Mouse (Mus musculus) activated CD4-positive, CD25-positive, alpha-beta regulatory T cell, adult 4 months (primary cell): ENCODE measurements around the gene Man1a2. TPM values are rescaled to one million over a fixed set of nuclear protein-coding genes. Genes with fewer than 3 reads are reported as not detected.

Experiments
- polyA plus RNA-seq, 2 experiments: library from polyadenylated mRNA; unstranded; fragments of 100-300 nt; shearing (Covaris generic); gene quantifications; one replicate each; pipeline ENCODE4 v1.2.1; 2017

Man1a2 gene
- polyA plus RNA-seq, 2 experiments from 2014 or later: 15.7 to 32.8 TPM

Other genes with a start within 250 kb of the Man1a2 start
- gene Tent5c, start 196.2 kb downstream of the Man1a2 start, polyA plus RNA-seq: 10 to 100 TPM; 29.9 to 32.5 TPM
- not detected for gene Vtcn1, start 140.0 kb upstream of the Man1a2 start, polyA plus RNA-seq
- gene Trim45, start 236.7 kb upstream of the Man1a2 start, polyA plus RNA-seq: 1 to 10 TPM in 1 of 2 experiments, under 1 TPM in 1; 0.54 to 1.3 TPM